Mouse (Mus musculus) C2C12 (cell line): Measurements from ENCODE around the gene Nr1h2. TPM values are rescaled to one million over a fixed set of nuclear protein-coding genes. Genes with fewer than 3 reads are reported as not detected.

Experiments
- H3K27me3 ChIP-seq: one replicate; pipeline ENCODE4 v1.6.1; 2011; ENCODE audit not compliant: control insufficient read depth, insufficient read depth, insufficient read length
- H3K36me3 ChIP-seq: one replicate; pipeline ENCODE4 v1.6.1; 2011; ENCODE audit not compliant: control insufficient read depth, insufficient read depth
- H3K4me3 ChIP-seq: one replicate; pipeline ENCODE4 v1.5.1; 2011; ENCODE audit warnings: mild to moderate bottlenecking, control low read depth; ENCODE audit not compliant: poor library complexity, insufficient read depth, severe bottlenecking
- H3K79me2 ChIP-seq: one replicate; pipeline ENCODE4 v1.6.1; 2011; ENCODE audit not compliant: control insufficient read depth, insufficient read depth
- H3K79me3 ChIP-seq: one replicate; pipeline ENCODE4 v1.6.1; 2011; ENCODE audit warnings: low read depth, control low read depth
- H3ac ChIP-seq: one replicate; pipeline ENCODE3; 2011; ENCODE audit warnings: low read depth; ENCODE audit not compliant: control insufficient read depth, insufficient read length
- CEBPB ChIP-seq: IDR thresholded peaks from one replicate; pipeline ENCODE4 v1.6.1; 2011; ENCODE audit warnings: low read depth, mild to moderate bottlenecking, control low read depth, moderate library complexity
- CTCF ChIP-seq: IDR thresholded peaks from one replicate; pipeline ENCODE4 v1.5.1; 2011; ENCODE audit not compliant: control insufficient read depth, insufficient read depth, insufficient read length
- FOSL1 ChIP-seq: IDR thresholded peaks from one replicate; pipeline ENCODE4 v1.8.0; 2011; ENCODE audit warnings: mild to moderate bottlenecking, low read length; ENCODE audit not compliant: poor library complexity, insufficient read depth, severe bottlenecking
- MAX ChIP-seq: IDR thresholded peaks from one replicate; pipeline ENCODE4 v1.6.1; 2011; ENCODE audit warnings: mild to moderate bottlenecking, control low read depth
- MYOD1 ChIP-seq: IDR thresholded peaks from one replicate; pipeline ENCODE4 v1.6.1; 2011; ENCODE audit warnings: low read depth; ENCODE audit not compliant: control insufficient read depth, insufficient read length
- MYOG ChIP-seq: IDR thresholded peaks from one replicate; pipeline ENCODE4 v1.6.1; 2011; ENCODE audit not compliant: control insufficient read depth, insufficient read length; ENCODE audit errors: extremely low read depth
- USF1 ChIP-seq: IDR thresholded peaks from one replicate; pipeline ENCODE4 v1.6.1; 2011; ENCODE audit warnings: low read depth, mild to moderate bottlenecking, control low read depth, moderate library complexity
- microRNA-seq: library from miRNA; unstranded; fragments of <30 nt; microRNA quantifications from one replicate; pipeline ENCODE4, GENCODE M21; 2019; ENCODE audit warnings: borderline microRNAs expressed
- polyA plus RNA-seq: library from polyadenylated mRNA; unstranded; fragments of >200 nt; fragmentation: generic; extraction: Trizol; gene quantifications from one replicate; pipeline ENCODE4 v1.2.1, GENCODE M21; 2012; ENCODE audit warnings: missing spikeins

Nr1h2 gene
- polyA plus RNA-seq, 1 experiment, result 61.0 TPM

- Histone ChIP-seq H3K27me3 (peaks cover 27% of the 10 kb centered on the region), H3K36me3 (no peaks in the 10 kb centered on the region), H3ac (no peak overlapping the region), H3K79me3 (no peaks in the 10 kb centered on the region), H3K4me3 (no peak overlapping the region), H3K79me2 (no peaks in the 10 kb centered on the region)
- TF ChIP-seq CTCF (peak; percentile 62), CEBPB (no peak)
These were observed 32.0 kb downstream of the Nr1h2 start for GRCm38 (mm10) chr7:44521710-44522109.

- H3K36me3 ChIP-seq, result no peaks in the 10 kb centered on the region
- TF ChIP-seq FOSL1 (no peak), MAX (no peak), CTCF (no peak), USF1 (no peak), CEBPB (no peak), MYOD1 (no peak), MYOG (no peak)
- no peaks in the 10 kb centered on the region for H3K79me3 ChIP-seq
- peaks cover 30% of the 10 kb centered on the region for H3K27me3 ChIP-seq
- no peaks in the 10 kb centered on the region for H3K79me2 ChIP-seq
- H3K4me3 ChIP-seq, result no peak overlapping the region
- H3ac ChIP-seq, result no peak overlapping the region
These were observed 32.8 kb downstream of the Nr1h2 start for GRCm38 (mm10) chr7:44520990-44521389.

GRCm38 (mm10) chr7:44519240-44519913 lies 34.4 kb downstream of the Nr1h2 start:
- Histone ChIP-seq H3ac (no peak overlapping the region), H3K27me3 (peaks cover 37% of the 10 kb centered on the region), H3K4me3 (no peak overlapping the region), H3K36me3 (no peaks in the 10 kb centered on the region), H3K79me2 (no peaks in the 10 kb centered on the region), H3K79me3 (no peaks in the 10 kb centered on the region)
- TF ChIP-seq CTCF, result no peak
- no peak for TF ChIP-seq MYOG
- TF ChIP-seq MYOD1, result no peak
- no peak for TF ChIP-seq MAX
- TF ChIP-seq USF1, result no peak
- TF ChIP-seq CEBPB, result no peak
- no peak for TF ChIP-seq FOSL1

- H3K79me2 ChIP-seq, result no peaks in the 10 kb centered on the region
- H3K27me3 ChIP-seq, result peaks cover 40% of the 10 kb centered on the region
- H3ac ChIP-seq, result no peak overlapping the region
- no peak overlapping the region for H3K4me3 ChIP-seq
- no peaks in the 10 kb centered on the region for H3K36me3 ChIP-seq
- TF ChIP-seq CEBPB (no peak), MYOG (no peak), CTCF (no peak), FOSL1 (no peak), USF1 (no peak), MAX (no peak), MYOD1 (no peak)
- no peaks in the 10 kb centered on the region for H3K79me3 ChIP-seq
These were observed 46.3 kb downstream of the Nr1h2 start for GRCm38 (mm10) chr7:44507491-44507890.

- Histone ChIP-seq H3ac (no peak overlapping the region), H3K27me3 (peaks cover 8% of the 10 kb centered on the region), H3K79me3 (no peaks in the 10 kb centered on the region), H3K79me2 (no peaks in the 10 kb centered on the region), H3K4me3 (no peak overlapping the region), H3K36me3 (no peaks in the 10 kb centered on the region)
- TF ChIP-seq MYOG (no peak), CEBPB (no peak), FOSL1 (no peak), CTCF (peak; percentile 55), MAX (no peak), MYOD1 (no peak), USF1 (no peak)
These were observed 52.1 kb downstream of the Nr1h2 start for GRCm38 (mm10) chr7:44501563-44502115.

GRCm38 (mm10) chr7:44500046-44500445 lies 53.7 kb downstream of the Nr1h2 start:
- Histone ChIP-seq H3K79me2 (peaks cover 6% of the 10 kb centered on the region), H3K79me3 (peaks cover 7% of the 10 kb centered on the region), H3ac (no peak overlapping the region), H3K4me3 (no peak overlapping the region), H3K27me3 (no peaks in the 10 kb centered on the region), H3K36me3 (no peaks in the 10 kb centered on the region)
- no peak for TF ChIP-seq CEBPB
- TF ChIP-seq MAX, result no peak
- TF ChIP-seq USF1, result no peak
- no peak for TF ChIP-seq MYOG
- TF ChIP-seq CTCF, result no peak
- no peak for TF ChIP-seq MYOD1
- no peak for TF ChIP-seq FOSL1

Small RNA genes within 50 kb of the gene (microRNA-seq; reads per million reads assigned to microRNA genes)
- gene Mir7053, result not detected

Other genes starting within 250 kb of the Nr1h2 start
- gene Clec11a, start 247.0 kb downstream of the Nr1h2 start, polyA plus RNA-seq, result 0.30 TPM
- gene Shank1, start 243.7 kb downstream of the Nr1h2 start, polyA plus RNA-seq, result under 0.01 TPM
- not detected for gene Syt3, start 169.8 kb downstream of the Nr1h2 start, polyA plus RNA-seq
- gene 1700008O03Rik, start 168.1 kb downstream of the Nr1h2 start, polyA plus RNA-seq, result 0.11 TPM
- gene Lrrc4b, start 124.9 kb downstream of the Nr1h2 start, polyA plus RNA-seq, result not detected
- not detected for gene Aspdh, start 88.6 kb downstream of the Nr1h2 start, polyA plus RNA-seq
- 77.5 TPM for gene Josd2, start 86.0 kb downstream of the Nr1h2 start, polyA plus RNA-seq
- gene Emc10, start 57.4 kb downstream of the Nr1h2 start, polyA plus RNA-seq, result 93.5 TPM
- gene Fam71e1, start 57.4 kb downstream of the Nr1h2 start, polyA plus RNA-seq, result 0.95 TPM
- gene Mybpc2, start 29.3 kb downstream of the Nr1h2 start, polyA plus RNA-seq, result not detected
- gene Spib, start 21.9 kb downstream of the Nr1h2 start, polyA plus RNA-seq, result 0.01 TPM
- 66.1 TPM for gene Pold1, start 5.1 kb downstream of the Nr1h2 start, polyA plus RNA-seq
- gene Napsa, start 18.4 kb upstream of the Nr1h2 start, polyA plus RNA-seq, result not detected
- 0.26 TPM for gene Kcnc3, start 36.7 kb upstream of the Nr1h2 start, polyA plus RNA-seq
- gene Myh14, start 116.9 kb upstream of the Nr1h2 start, polyA plus RNA-seq, result 0.01 TPM
- gene Izumo2, start 154.8 kb upstream of the Nr1h2 start, polyA plus RNA-seq, result not detected
- gene Vrk3, start 194.5 kb upstream of the Nr1h2 start, polyA plus RNA-seq, result 20.0 TPM
- gene Zfp473, start 197.1 kb upstream of the Nr1h2 start, polyA plus RNA-seq, result 0.29 TPM